ENCODE assay signal across 29 mouse cellular contexts in genomic region chr1:99497457-99497856, GRCm38 (mm10).
"Had no signal": no experiment of that assay in that cellular context is flagged by ENCODE, and none has a peak within 500 bp of the region (broad histone marks: within the 10 kb centered on the region; RNA-seq: fewer than 3 reads in every experiment).

No protein-coding gene starts in this region.

- DNase-seq: cerebellum, adult 2 months; cerebellum, adult 8-10 months; cerebellum, adult 9-10 months; cerebellum, adult 9-11 months; cerebellum, postnatal 10 days; cerebellum, postnatal 14 days; cerebellum, postnatal 25 days; cerebellum, postnatal 36 days; embryo, embryonic 11 days; forebrain, postnatal 0 days; gastrocnemius, adult 2 months; gastrocnemius, postnatal 10 days; gastrocnemius, postnatal 14 days; gastrocnemius, postnatal 25 days; gastrocnemius, postnatal 36 days; heart, adult 11 months; heart, adult 18-20 months; heart, adult 2 months had no signal

- H3K27me3 ChIP-seq: embryonic facial prominence, embryonic 12.5 days; embryonic facial prominence, embryonic 13.5 days; embryonic facial prominence, embryonic 15.5 days; forebrain, embryonic 12.5 days; forebrain, embryonic 13.5 days; forebrain, embryonic 15.5 days had no signal

- H3K4me2 ChIP-seq: embryonic facial prominence, embryonic 12.5 days; embryonic facial prominence, embryonic 13.5 days; embryonic facial prominence, embryonic 15.5 days; forebrain, embryonic 12.5 days; forebrain, embryonic 13.5 days; forebrain, embryonic 15.5 days had no signal

- H3K9ac ChIP-seq: embryonic facial prominence, embryonic 12.5 days; embryonic facial prominence, embryonic 13.5 days; embryonic facial prominence, embryonic 15.5 days; forebrain, embryonic 12.5 days; forebrain, embryonic 13.5 days; forebrain, embryonic 15.5 days; forebrain, postnatal 0 days had no signal

- H3K36me3 ChIP-seq: embryonic facial prominence, embryonic 10.5 days; embryonic facial prominence, embryonic 12.5 days; embryonic facial prominence, embryonic 13.5 days; embryonic facial prominence, embryonic 15.5 days; forebrain, embryonic 10.5 days; forebrain, embryonic 12.5 days; forebrain, embryonic 15.5 days had no signal

- ATAC-seq: forebrain, embryonic 13.5 days; forebrain, embryonic 14.5 days; forebrain, embryonic 15.5 days; forebrain, embryonic 16.5 days; forebrain, postnatal 0 days had no signal

- H3K27ac ChIP-seq: embryonic facial prominence, embryonic 10.5 days; embryonic facial prominence, embryonic 12.5 days; embryonic facial prominence, embryonic 13.5 days; embryonic facial prominence, embryonic 15.5 days; forebrain, embryonic 10.5 days; forebrain, embryonic 12.5 days; forebrain, embryonic 13.5 days; forebrain, embryonic 15.5 days; gastrocnemius, adult 2 months; heart, adult 2 months had no signal

- H3K9me3 ChIP-seq: embryonic facial prominence, embryonic 10.5 days; embryonic facial prominence, embryonic 12.5 days; embryonic facial prominence, embryonic 13.5 days; embryonic facial prominence, embryonic 15.5 days; forebrain, embryonic 10.5 days; forebrain, embryonic 12.5 days; forebrain, embryonic 13.5 days; forebrain, embryonic 15.5 days had no signal

- H3K4me3 ChIP-seq: embryonic facial prominence, embryonic 10.5 days; embryonic facial prominence, embryonic 12.5 days; embryonic facial prominence, embryonic 13.5 days; embryonic facial prominence, embryonic 15.5 days; erythroblast, embryonic 14.5 days; forebrain, embryonic 10.5 days; forebrain, embryonic 12.5 days; forebrain, embryonic 13.5 days; forebrain, embryonic 15.5 days; gastrocnemius, adult 2 months; heart, adult 2 months had no signal

- H3K4me1 ChIP-seq: embryonic facial prominence, embryonic 10.5 days; embryonic facial prominence, embryonic 12.5 days; embryonic facial prominence, embryonic 13.5 days; embryonic facial prominence, embryonic 15.5 days; forebrain, embryonic 10.5 days; forebrain, embryonic 12.5 days; forebrain, embryonic 13.5 days; forebrain, embryonic 15.5 days had no signal
